Mouse (Mus musculus) fibroblast of lung, adult 2 months (primary cell): Measurements from ENCODE around the gene Erc2.
"Not testable (repeated sequence)": the region's sequence is repeated elsewhere in the genome, so short reads cannot be mapped to it uniquely, and the experiment has no call there.

ENCODE experiments used
- DNase-seq: peaks from one replicate; pipeline ENCODE4 v3.0.0-alpha.2; 2011; ENCODE audit warnings: low read depth

Erc2 gene

DNA sequence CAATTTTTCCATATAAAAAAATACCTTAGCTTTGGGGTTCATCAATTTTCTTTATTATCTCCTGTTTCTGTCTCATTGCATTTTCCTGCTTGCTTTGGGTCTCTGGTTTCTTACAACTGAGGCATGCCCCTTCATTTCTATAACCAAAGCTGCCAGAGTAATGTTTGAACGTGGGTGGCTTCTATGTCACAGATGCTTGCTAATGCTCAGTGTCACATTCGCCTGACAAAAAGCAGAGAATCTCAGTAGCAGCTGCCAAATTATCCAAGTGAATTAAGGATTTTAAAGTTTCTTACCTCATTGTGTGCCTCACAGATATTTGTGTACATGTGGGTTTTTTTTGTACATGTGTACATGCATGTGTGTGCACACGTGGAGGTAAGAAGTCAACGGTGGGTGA lies 210.0 kb downstream of the Erc2 start:
- DNase-seq, result no peak

DNA sequence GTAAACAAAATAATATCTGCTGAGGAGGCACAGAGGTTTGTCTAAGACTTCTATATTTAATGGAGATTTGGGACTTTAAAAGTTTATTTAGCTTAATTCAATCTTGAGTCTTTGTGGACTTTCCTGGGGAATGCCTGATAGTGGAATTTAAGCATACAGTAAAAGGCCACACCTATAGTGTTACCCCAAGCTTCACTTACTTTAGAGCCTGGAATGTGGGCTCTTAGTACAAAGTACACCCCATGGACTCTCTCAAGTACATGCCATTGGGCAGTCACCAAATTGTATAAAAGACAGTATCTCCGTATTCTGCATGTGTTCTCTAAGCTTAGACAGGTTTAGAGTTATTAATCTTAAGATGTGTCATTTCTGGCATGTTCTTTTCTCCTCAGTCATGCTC lies 213.1 kb downstream of the Erc2 start:
- DNase-seq, result no peak

DNA sequence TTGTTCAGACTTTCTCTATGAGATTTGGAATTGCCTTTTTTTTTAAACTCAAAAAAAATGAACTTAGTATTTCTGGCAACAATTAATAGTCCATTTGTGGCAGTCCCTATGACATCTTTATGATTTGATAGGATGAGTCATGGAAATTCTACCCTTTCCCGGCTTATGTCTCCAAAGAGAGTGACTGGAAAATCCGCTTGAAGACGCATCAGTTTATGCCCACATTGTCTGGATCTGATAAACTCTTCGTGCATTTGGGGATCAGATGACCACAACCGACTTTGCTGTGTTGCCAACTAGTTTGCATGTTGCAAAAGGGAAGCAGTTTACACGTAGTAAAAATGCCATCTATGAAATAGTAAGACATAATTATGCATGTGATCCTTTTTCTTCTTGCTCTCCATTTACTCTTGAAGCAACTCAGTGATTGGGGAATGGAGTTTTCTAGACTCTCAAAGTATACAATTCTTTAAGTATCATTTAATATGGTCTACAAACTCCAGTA lies 215.4 kb downstream of the Erc2 start:
- no peak for DNase-seq

DNA sequence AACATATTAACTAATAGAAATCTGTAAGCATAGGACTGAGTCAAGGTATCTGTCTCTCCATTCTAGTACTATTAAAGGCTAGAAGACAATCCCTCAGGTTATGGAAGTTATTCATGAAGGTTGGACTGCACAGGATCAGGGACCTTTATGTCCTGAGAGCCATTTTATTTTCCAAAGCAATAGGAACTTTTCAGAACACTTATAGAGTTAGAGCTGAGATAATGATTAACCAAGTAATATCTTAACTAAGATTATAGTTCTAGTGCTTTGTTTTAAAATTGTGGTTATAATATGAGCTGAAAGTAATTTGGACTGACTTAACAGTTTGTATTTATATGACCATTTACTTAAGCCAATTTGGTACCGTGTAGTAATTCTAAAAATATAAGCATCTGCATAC lies 217.9 kb downstream of the Erc2 start:
- DNase-seq, result no peak

GRCm38 (mm10) chr14:27846875-27847274 lies 224.6 kb downstream of the Erc2 start:
- no peak for DNase-seq

- DNase-seq, result no peak
Measured at GRCm38 (mm10) chr14:27847291-27847690, 225.1 kb downstream of the Erc2 start.

DNA sequence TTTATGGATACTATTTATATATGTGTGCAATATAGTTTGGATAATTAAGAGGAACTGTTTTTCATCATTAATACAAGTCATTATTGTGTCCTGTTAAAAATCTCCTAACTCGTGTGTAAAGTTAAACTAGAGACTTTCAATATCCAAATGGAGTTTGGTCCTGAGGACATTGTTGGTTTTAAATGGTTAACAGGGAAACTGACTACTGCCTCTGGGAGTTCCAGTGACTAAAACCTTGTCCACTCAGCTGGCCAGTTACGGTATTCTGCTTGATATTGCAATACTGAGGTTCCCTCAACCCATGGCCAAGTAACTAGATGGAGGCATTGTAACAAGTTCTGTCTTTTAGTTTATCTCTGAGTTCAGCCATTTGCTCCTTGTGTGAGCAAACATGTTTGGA lies 229.0 kb downstream of the Erc2 start:
- DNase-seq, result no peak

DNA sequence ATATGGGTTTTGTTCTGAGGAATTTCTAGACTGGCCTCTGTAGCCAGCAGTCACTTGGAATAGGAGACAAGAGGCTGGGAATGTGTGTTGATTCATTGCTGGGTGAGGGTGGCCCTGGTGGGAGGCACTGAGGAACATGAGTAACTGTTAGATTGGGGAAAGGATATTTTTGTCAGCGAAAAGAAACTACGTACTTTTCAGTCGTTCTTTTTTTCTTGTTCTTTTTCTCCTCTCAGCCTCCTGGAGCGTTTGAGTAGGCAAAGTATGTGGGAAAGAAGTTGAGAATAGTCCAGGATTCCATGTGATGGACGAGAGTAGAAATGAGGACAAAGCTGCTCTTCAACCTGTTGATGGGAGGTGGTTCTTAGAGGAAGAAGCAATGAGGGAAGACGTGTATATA lies 230.4 kb downstream of the Erc2 start:
- DNase-seq, result no peak

DNA sequence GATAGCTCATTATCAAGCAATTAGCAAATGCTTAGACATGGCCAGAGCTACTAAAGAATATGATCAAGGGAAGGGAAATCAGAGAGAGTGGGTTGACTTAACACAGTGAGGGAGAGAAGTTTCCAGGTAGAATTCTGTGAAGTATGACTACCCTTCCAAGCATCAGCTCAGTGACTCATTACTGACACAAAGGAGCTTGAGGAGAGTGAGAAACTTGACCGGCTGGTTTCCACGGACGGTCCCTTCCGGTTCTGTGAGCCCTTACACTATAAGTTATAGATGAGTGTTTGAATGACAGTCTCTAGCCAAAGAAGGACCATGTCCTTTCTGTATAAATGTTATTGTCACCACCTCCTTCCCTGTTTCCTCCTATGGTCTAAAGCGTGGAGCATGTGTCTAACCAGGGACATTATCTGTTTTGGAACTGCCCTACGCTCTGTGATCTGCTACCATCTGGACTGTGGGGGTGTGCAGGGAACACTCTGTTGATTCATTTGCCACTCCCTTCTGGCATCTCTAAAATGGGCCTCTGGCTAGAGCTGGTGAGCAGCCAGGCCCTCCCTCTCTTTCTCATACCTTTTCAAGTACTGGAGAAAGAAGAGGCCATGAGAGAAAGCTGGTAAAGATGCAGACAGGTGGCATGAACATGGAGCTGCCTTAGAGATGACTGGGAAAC lies 238.3 kb downstream of the Erc2 start:
- DNase-seq, result no peak

DNA sequence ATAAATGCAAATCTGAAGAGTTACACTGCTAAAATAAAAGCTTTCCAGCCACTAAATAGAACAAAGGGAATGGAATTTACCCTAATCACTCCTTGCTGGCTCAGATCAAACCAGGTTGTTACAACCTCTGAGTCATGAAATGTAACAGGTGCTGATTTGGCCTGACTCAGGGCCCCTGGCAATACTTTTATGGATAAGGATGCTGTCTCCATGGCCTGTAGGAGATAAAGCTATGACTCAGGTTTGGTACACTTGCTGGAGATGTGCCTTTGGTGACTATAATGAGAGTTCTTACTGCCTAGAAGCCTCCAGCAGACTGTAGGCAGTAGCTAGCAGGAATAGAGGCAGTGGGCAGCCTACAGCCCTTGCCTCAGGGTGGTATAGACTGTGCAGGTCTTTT lies 240.1 kb downstream of the Erc2 start:
- no peak for DNase-seq

- no peak for DNase-seq
Measured at GRCm38 (mm10) chr14:27867386-27867785, 245.2 kb downstream of the Erc2 start.

GRCm38 (mm10) chr14:27873619-27874018 lies 251.4 kb downstream of the Erc2 start:
- no peak for DNase-seq

DNA sequence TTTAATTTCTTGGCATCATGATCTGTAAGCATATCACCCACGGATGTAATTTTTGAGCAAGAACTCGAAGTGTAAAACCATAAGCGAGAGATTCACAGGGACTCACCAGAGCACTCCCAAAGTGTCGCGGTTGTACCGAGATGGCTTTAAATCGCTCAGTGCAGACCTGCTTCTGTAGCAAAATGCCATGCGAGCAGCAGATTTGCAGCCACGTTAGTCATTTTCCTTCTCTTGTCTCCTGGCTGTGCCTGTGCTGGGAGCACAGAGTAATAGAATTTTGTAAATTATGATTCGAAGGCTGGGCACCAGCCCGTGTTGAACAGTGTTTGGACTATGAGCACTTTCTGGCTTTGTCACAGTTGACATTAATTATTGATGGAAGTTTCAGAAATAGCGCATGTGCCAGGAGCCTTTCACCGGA lies 253.8 kb downstream of the Erc2 start:
- DNase-seq, result no peak

- DNase-seq, result no peak
Measured at GRCm38 (mm10) chr14:27881972-27882371, 259.7 kb downstream of the Erc2 start.

- not testable (repeated sequence) for DNase-seq
Measured at GRCm38 (mm10) chr14:27886337-27886736, 264.1 kb downstream of the Erc2 start.

DNA sequence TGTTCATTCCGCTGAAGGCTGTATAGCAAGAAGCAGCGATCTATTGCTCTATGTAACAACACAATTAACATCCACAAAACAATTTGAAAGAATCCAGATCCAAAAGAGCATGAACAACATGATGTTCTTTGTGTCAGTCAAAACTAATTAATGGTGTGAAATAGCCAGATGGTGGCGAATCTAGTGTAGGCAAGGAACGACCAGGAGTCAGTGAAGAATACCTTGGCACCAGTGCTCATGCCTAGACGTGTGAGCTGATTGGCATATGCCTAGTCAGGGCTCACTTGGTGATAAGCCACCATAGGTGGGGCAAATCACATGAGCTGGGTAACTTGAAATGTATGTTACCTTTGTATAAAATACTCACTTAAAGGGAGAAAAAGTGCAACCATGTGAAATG lies 265.3 kb downstream of the Erc2 start:
- no peak for DNase-seq

DNA sequence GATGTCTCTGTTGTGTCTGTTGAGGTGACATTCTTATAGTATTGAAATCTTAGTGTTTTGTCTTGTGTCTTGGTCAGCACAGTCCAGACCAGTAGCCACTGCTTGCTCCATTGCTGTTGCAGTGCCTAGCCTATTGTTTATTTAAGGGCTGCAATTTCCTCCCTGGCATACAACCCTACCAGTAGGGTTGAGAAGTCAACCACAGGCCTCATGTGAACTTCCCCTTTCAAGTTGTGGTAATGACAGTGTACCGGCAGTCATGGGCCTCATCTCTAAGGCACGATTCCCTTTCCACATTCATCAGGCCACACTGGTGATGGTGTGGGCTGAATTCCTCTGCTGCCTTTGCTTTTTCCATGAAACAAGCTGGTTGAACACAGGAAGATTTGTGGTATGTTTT lies 267.4 kb downstream of the Erc2 start:
- DNase-seq, result peak; percentile 16

GRCm38 (mm10) chr14:27892416-27892815 lies 270.2 kb downstream of the Erc2 start:
- no peak for DNase-seq

- no peak for DNase-seq
Measured at GRCm38 (mm10) chr14:27901772-27902171, 279.5 kb downstream of the Erc2 start.

DNA sequence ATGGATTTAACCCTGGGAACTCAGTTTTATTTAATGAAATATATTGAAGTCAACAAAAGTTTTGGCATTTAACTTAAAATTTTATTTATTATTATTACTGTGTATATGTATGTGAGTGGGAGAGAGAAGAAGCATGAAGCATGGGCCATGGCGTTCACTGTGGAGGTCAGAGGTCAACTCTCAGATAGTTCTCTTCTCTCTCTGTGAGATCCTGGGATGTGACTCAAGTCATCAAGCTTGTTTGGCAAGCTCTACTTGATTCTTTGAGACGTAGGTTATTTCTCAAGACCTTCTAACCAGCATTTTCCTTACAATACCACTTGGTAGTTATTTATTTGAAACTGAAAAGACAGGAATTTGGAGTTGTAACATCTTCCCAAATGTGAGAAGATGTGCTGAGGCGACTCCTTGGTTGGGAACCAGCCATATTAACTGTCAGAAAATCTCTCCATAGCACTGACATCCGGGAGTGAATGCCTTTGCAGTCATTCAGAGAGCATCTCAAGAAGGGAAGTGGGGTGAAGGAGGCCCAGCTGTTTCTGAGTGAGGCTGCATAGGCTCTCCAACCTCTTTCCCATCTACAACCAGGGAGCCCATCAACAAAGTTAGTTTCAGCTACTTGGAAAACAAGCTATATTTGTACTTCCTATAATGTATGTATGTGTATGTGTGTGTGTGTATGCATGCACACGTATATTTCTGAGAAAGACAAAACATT lies 299.6 kb downstream of the Erc2 start:
- no peak for DNase-seq

DNA sequence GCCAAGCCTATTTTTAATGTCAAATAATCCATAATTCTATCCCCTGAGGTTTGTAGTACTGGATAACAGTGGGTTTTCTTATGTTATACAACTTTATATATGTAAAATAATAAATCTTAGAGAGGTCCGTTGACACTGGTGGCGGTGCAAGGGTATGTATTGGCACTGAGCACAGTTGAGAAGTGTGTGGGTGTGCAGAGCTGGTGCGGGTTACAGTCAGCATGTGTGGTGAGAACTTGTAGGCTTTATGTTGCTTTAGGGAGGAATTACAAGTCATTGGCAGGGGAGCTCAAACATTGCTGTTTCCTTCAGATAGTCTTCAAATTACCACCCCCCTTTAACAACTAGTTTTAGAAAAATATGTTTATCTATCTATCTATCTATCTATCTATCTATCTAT lies 305.1 kb downstream of the Erc2 start:
- DNase-seq, result no peak

GRCm38 (mm10) chr14:27933533-27933932 lies 311.3 kb downstream of the Erc2 start:
- no peak for DNase-seq

GRCm38 (mm10) chr14:27935714-27936113 lies 313.5 kb downstream of the Erc2 start:
- DNase-seq, result no peak

DNA sequence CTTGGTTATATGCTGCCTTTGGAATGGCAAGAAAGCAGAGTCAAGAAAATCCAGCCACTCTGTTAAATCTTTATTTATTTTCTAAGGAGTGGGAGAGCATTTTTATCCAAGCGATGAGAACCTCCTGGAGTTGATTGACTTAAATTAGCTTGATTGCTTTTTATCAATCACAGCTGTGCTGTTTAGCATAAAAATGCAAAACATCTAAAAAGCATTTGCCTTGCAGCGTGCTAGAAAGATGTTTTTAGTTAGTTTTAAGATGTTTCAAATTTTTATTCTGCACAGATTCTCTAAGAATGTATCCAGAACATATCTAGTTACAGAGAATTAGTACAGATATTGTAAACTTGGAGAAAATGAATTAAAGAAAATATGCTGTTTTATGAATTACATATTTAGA lies 315.7 kb downstream of the Erc2 start:
- DNase-seq, result no peak
